ENCODE assay signal across 24 mouse cellular contexts in genomic region chr12:100257779-100258178, GRCm38 (mm10). TPM values are rescaled to one million over a fixed set of nuclear protein-coding genes. Genes with fewer than 3 reads are reported as not detected.
DNase-seq lines count a peak whose midpoint lies in the region; ATAC-seq and TF ChIP-seq lines count a peak whose summit lies in the region.
"Had no signal": no experiment of that assay in that cellular context is flagged by ENCODE, and none has a peak within 500 bp of the region (broad histone marks: within the 10 kb centered on the region; RNA-seq: fewer than 3 reads in every experiment).

No protein-coding gene starts in this region.

- 51% methylated on average over 3 of the region's 3 CpGs for WGBS in stomach, postnatal 0 days
- 63% methylated on average over 3 of the region's 3 CpGs for WGBS in hindbrain, embryonic 13.5 days
- 84% methylated on average over 3 of the region's 3 CpGs for WGBS in hindbrain, embryonic 11.5 days

- no peaks in the 10 kb centered on the region for H3K4me1 ChIP-seq in stomach, postnatal 0 days (replicated peaks; ENCODE audit: control insufficient read depth, insufficient read depth)
- 0 out of 2 replicates have a peak, but pooled peaks cover 6% of the 10 kb centered on the region for H3K4me1 ChIP-seq in hindbrain, embryonic 13.5 days (replicated peaks)
- no peaks in the 10 kb centered on the region for H3K4me1 ChIP-seq in hindbrain, embryonic 11.5 days (replicated peaks; ENCODE audit: control insufficient read depth, insufficient read depth, low read length)

- H3K27ac ChIP-seq in stomach, postnatal 0 days (replicated peaks) = no peak overlapping the region
- H3K27ac ChIP-seq in hindbrain, embryonic 13.5 days = no peak overlapping the region
- H3K27ac ChIP-seq in hindbrain, embryonic 11.5 days (ENCODE audit: low read depth, low read length) = no peak overlapping the region
- no peak overlapping the region for H3K27ac ChIP-seq in left cerebral cortex, adult 2 months

- no peak overlapping the region for H3K4me2 ChIP-seq in stomach, postnatal 0 days (replicated peaks; ENCODE audit: low read depth)
- no peak overlapping the region for H3K4me2 ChIP-seq in hindbrain, embryonic 13.5 days
- H3K4me2 ChIP-seq in hindbrain, embryonic 11.5 days (replicated peaks; ENCODE audit: low read depth, low read length) = no peak overlapping the region

- H3K9ac ChIP-seq in stomach, postnatal 0 days (ENCODE audit: low read length) = no peak overlapping the region
- H3K9ac ChIP-seq in hindbrain, embryonic 13.5 days = no peak overlapping the region
- no peak overlapping the region for H3K9ac ChIP-seq in hindbrain, embryonic 11.5 days (ENCODE audit: low read depth, low read length)

- no peaks in the 10 kb centered on the region for H3K36me3 ChIP-seq in C2C12 (ENCODE audit: control insufficient read depth, insufficient read depth)
- no peaks in the 10 kb centered on the region for H3K36me3 ChIP-seq in stomach, postnatal 0 days (ENCODE audit: control insufficient read depth, insufficient read depth, low read length)
- H3K36me3 ChIP-seq in hindbrain, embryonic 13.5 days = no peaks in the 10 kb centered on the region
- H3K36me3 ChIP-seq in hindbrain, embryonic 11.5 days (ENCODE audit: control insufficient read depth, insufficient read depth, low read length) = no peaks in the 10 kb centered on the region
- H3K36me3 ChIP-seq: G1E had no signal

- H3K9me3 ChIP-seq in stomach, postnatal 0 days (ENCODE audit: control insufficient read depth, low read length) = no peaks in the 10 kb centered on the region
- no peaks in the 10 kb centered on the region for H3K9me3 ChIP-seq in hindbrain, embryonic 13.5 days
- H3K9me3 ChIP-seq in hindbrain, embryonic 11.5 days (ENCODE audit: control insufficient read depth, low read length) = no peaks in the 10 kb centered on the region
- H3K9me3 ChIP-seq: G1E had no signal

- TF ChIP-seq EP300 in stomach, postnatal 0 days (optimal IDR thresholded peaks at IDR 0.05) = no peak

- intact Hi-C loops in left cerebral cortex, adult 2 months (cut with DNase I) = no loop called here

- no peaks in the 10 kb centered on the region for H3K79me2 ChIP-seq in C2C12 (ENCODE audit: control insufficient read depth, insufficient read depth)

- 0 out of 2 replicates have a peak, but pooled peaks have one; percentile 28 for ATAC-seq in stomach, postnatal 0 days (ENCODE audit: low FRiP score, low TSS enrichment)
- ATAC-seq in hindbrain, embryonic 13.5 days (ENCODE audit: low FRiP score) = no peak
- no peak for ATAC-seq in hindbrain, embryonic 11.5 days (ENCODE audit: low FRiP score)
- ATAC-seq: activated CD4-positive, CD25-positive, alpha-beta regulatory T cell, adult 4 months; CD4-positive, CD25-positive, alpha-beta regulatory T cell, adult 4 months; Patski had no signal

- peak; percentile 50 for DNase-seq in 3T3-L1 (ENCODE audit: low read depth, low spot score)
- DNase-seq in NIH3T3 (ENCODE audit: low read depth) = peak; percentile 50
- DNase-seq in stomach, postnatal 0 days (ENCODE audit: low spot score) = no peak
- DNase-seq in hindbrain, embryonic 11.5 days (ENCODE audit: low spot score) = no peak
- no peak for DNase-seq in left cerebral cortex, adult 2 months (ENCODE audit: extremely low spot score in 1 of 2, low spot score in 2 of 2)
- no peak for DNase-seq in gastrocnemius, adult 8-10 months (ENCODE audit: low spot score in 2 of 2)
- DNase-seq: adrenal gland, adult 2 months; adrenal gland, adult 8-10 months; adrenal gland, postnatal 10 days; adrenal gland, postnatal 14 days; adrenal gland, postnatal 25 days; adrenal gland, postnatal 36 days; B cell, adult 2 months; cerebellum, adult 11 months; cerebellum, adult 11-12 months; cerebellum, adult 18-20 months; cerebellum, adult 2 months; cerebellum, adult 8-10 months had no signal

- H3ac ChIP-seq in C2C12 (ENCODE audit: control insufficient read depth, insufficient read length, low read depth) = no peak overlapping the region

- no peak for TF ChIP-seq CTCF in C2C12 (IDR thresholded peaks at IDR 0.05; ENCODE audit: control insufficient read depth, insufficient read depth, insufficient read length)
- TF ChIP-seq CTCF in stomach, postnatal 0 days (IDR thresholded peaks at IDR 0.05; ENCODE audit: low read depth) = no peak
- no peak for TF ChIP-seq CTCF in left cerebral cortex, adult 2 months (IDR thresholded peaks at IDR 0.05)

- no peak overlapping the region for H3K4me3 ChIP-seq in C2C12 (ENCODE audit: insufficient read depth, poor library complexity, severe bottlenecking)
- no peak overlapping the region for H3K4me3 ChIP-seq in stomach, postnatal 0 days (ENCODE audit: low read depth, low read length)
- H3K4me3 ChIP-seq in hindbrain, embryonic 13.5 days = no peak overlapping the region
- no peak overlapping the region for H3K4me3 ChIP-seq in hindbrain, embryonic 11.5 days (ENCODE audit: low read depth, low read length)
- H3K4me3 ChIP-seq in left cerebral cortex, adult 2 months = no peak overlapping the region

- H3K27me3 ChIP-seq in C2C12 (ENCODE audit: control insufficient read depth, insufficient read depth, insufficient read length) = no peaks in the 10 kb centered on the region
- H3K27me3 ChIP-seq in stomach, postnatal 0 days (ENCODE audit: control insufficient read depth, insufficient read depth, low read length) = no peaks in the 10 kb centered on the region
- no peaks in the 10 kb centered on the region for H3K27me3 ChIP-seq in hindbrain, embryonic 13.5 days
- H3K27me3 ChIP-seq in hindbrain, embryonic 11.5 days (ENCODE audit: control insufficient read depth, insufficient read depth, low read length) = no peaks in the 10 kb centered on the region

- no peaks in the 10 kb centered on the region for H3K79me3 ChIP-seq in C2C12 (ENCODE audit: low read depth)

TF ChIP-seq in C2C12, 6 proteins besides CTCF, POLR2A, EP300 and RAD21:
- TF ChIP-seq MYOD1 (IDR thresholded peaks at IDR 0.05; ENCODE audit: control insufficient read depth, insufficient read length, low read depth) (no peak), MYOG (IDR thresholded peaks at IDR 0.05; ENCODE audit: control insufficient read depth, extremely low read depth, insufficient read length) (no peak), CEBPB (IDR thresholded peaks at IDR 0.05; ENCODE audit: low read depth) (peak; percentile 64)

RNA-seq across cellular contexts. Expression of gene Calm1, which starts 58.5 kb away (rescaled TPM):
- polyA plus RNA-seq in C2C12 (2012; fragmentation: generic; extraction: Trizol) = 397 TPM
- 1,956 and 2,116 TPM in 2 replicates for polyA plus RNA-seq in stomach, postnatal 0 days (2015; fragmentation: Nextera tagmentation; extraction: Ambion mirVana)
- polyA plus RNA-seq in hindbrain, embryonic 13.5 days (2015; fragmentation: Nextera tagmentation; extraction: Ambion mirVana) = 2,269 and 2,272 TPM in 2 replicates
- 1,456 and 1,584 TPM in 2 replicates for polyA plus RNA-seq in hindbrain, embryonic 11.5 days (2014; fragmentation: Nextera tagmentation; extraction: Ambion mirVana)
- total RNA-seq in left cerebral cortex, adult 2 months (2021) = 1,000 to 10,000 TPM; 2,238 to 2,247 TPM
- total RNA-seq in gastrocnemius, adult 8-10 months (2022) = 100 to 1,000 TPM; 532 to 601 (median 581) TPM

Comparison
In these comparisons a context has a peak if more than half of its experiments do, and no peak if none do; other contexts are left out.
1. DNase-seq: peak in 3T3-L1 (single experiment) and NIH3T3 (single experiment); none in stomach, postnatal 0 days (single experiment), hindbrain, embryonic 11.5 days (single experiment), left cerebral cortex, adult 2 months (0 of 2) and gastrocnemius, adult 8-10 months (0 of 2).